Mouse (Mus musculus) MEL (cell line): ENCODE results near the gene Marf1.
A peak's percentile ranks its signal among the peaks of the same experiment; 100 is the strongest.

Experiments used
- CHD2 ChIP-seq: IDR thresholded peaks from 2 replicates; pipeline ENCODE4 v1.6.1; 2011; ENCODE audit warnings: low read length, improper control_type of control experiment
- CTCF ChIP-seq, 3 experiments: IDR thresholded peaks in 2 of 3; conservative IDR thresholded peaks in 1 of 3; 2 replicates each; pipeline ENCODE4 v1.5.1; 2011 to 2012; ENCODE audit warnings: low read length in 3 of 3, low read depth in 2 of 3, mild to moderate bottlenecking in 2 of 3, improper control_type of control experiment in 1 of 3, inconsistent platforms in 1 of 3, mixed read lengths in 1 of 3, moderate library complexity in 1 of 3; ENCODE audit not compliant: control insufficient read depth in 1 of 3, insufficient read depth in 1 of 3, poor library complexity in 1 of 3, severe bottlenecking in 1 of 3
- ELF1 ChIP-seq: IDR thresholded peaks from 2 replicates; pipeline ENCODE4 v1.6.1; 2014; ENCODE audit warnings: low read depth, mild to moderate bottlenecking, inconsistent platforms, low read length, improper control_type of control experiment, moderate library complexity
- EP300 ChIP-seq, 2 experiments: IDR thresholded peaks; 2 replicates each; pipeline ENCODE4 v1.6.1; 2011; ENCODE audit warnings: improper control_type of control experiment in 2 of 2, low read length in 2 of 2, low read depth in 1 of 2, mild to moderate bottlenecking in 1 of 2
- GATA1 ChIP-seq: IDR thresholded peaks from 2 replicates; pipeline ENCODE4 v1.6.1; 2011; ENCODE audit warnings: low read depth, low read length, improper control_type of control experiment
- MXI1 ChIP-seq: IDR thresholded peaks from 2 replicates; pipeline ENCODE4 v1.6.1; 2011; ENCODE audit warnings: mild to moderate bottlenecking, low read depth, low read length, improper control_type of control experiment
- POLR2A ChIP-seq, 2 experiments: IDR thresholded peaks; 2 replicates each; pipeline ENCODE4 v1.6.1; 2011 to 2012; ENCODE audit warnings: low read length in 2 of 2, mild to moderate bottlenecking in 2 of 2, control low read depth in 1 of 2, improper control_type of control experiment in 1 of 2, low read depth in 1 of 2, moderate library complexity in 1 of 2; ENCODE audit not compliant: control insufficient read depth in 1 of 2, insufficient read depth in 1 of 2, poor library complexity in 1 of 2
- POLR2AphosphoS2 ChIP-seq: IDR thresholded peaks from 2 replicates; pipeline ENCODE4 v1.6.1; 2011; ENCODE audit warnings: low read length, improper control_type of control experiment
- SIN3A ChIP-seq: IDR thresholded peaks from 2 replicates; pipeline ENCODE4 v1.6.1; 2012; ENCODE audit warnings: low read length, improper control_type of control experiment, inconsistent platforms
- TCF12 ChIP-seq: IDR thresholded peaks from 2 replicates; pipeline ENCODE4 v1.6.1; 2014; ENCODE audit warnings: low read depth, mild to moderate bottlenecking, inconsistent platforms, low read length, improper control_type of control experiment, moderate library complexity
- USF1 ChIP-seq: IDR thresholded peaks from 2 replicates; pipeline ENCODE4 v1.6.1; 2014; ENCODE audit warnings: low read depth, mild to moderate bottlenecking, inconsistent platforms, low read length, improper control_type of control experiment, moderate library complexity
- USF2 ChIP-seq, 2 experiments: IDR thresholded peaks; 2 replicates each; pipeline ENCODE4 v1.6.1; 2011 to 2012; ENCODE audit warnings: improper control_type of control experiment in 2 of 2, low read length in 2 of 2, borderline replicate concordance in 1 of 2, inconsistent platforms in 1 of 2, low read depth in 1 of 2, mild to moderate bottlenecking in 1 of 2; ENCODE audit not compliant: insufficient read depth in 1 of 2

DNA sequence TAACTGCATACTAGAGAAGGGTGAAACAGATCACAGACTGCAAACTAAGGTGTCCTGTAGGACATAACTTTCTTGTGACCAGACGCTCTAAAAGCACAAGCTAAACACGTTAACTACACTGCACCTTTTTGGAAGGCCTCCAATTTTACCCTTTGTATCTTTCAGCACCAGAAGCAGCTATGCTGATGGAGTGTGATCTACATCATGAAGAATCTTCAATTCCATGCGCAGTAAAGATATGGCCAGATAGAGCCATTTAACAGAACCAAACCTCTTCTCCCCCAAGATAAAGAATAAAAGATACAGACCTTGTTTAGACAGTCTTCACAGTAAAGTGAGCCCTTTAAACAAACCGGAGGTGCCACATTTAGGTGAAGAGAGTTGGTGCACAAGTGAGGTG lies 11.4 kb downstream of the Marf1 start:
- TF ChIP-seq MXI1 (no peak), CHD2 (no peak), GATA1 (no peak), TCF12 (peak; percentile 48; the same call in 1 of the 2 replicates), EP300 (IDR thresholded peaks at IDR 0.05; ENCODE audit: low read depth in 1 of 2, low read length in 2 of 2) (peak; percentile 16 to 57; a peak in 1 of 4 replicates), CTCF (IDR thresholded peaks at IDR 0.05 in 2 of 3, conservative IDR thresholded peaks at IDR 0.05 in 1 of 3; ENCODE audit: control insufficient read depth in 1 of 3, insufficient read depth in 1 of 3, low read depth in 2 of 3, low read length in 3 of 3, poor library complexity in 1 of 3, severe bottlenecking in 1 of 3) (no peak), ELF1 (no peak), POLR2A (IDR thresholded peaks at IDR 0.05; ENCODE audit: control insufficient read depth in 1 of 2, insufficient read depth in 1 of 2, low read depth in 1 of 2, low read length in 2 of 2, poor library complexity in 1 of 2) (no peak), USF2 (IDR thresholded peaks at IDR 0.05; ENCODE audit: borderline replicate concordance in 1 of 2, insufficient read depth in 1 of 2, low read depth in 1 of 2, low read length in 2 of 2) (no peak), SIN3A (no peak), USF1 (no peak), POLR2AphosphoS2 (no peak)
